Mouse (Mus musculus): Measurements from ENCODE around the gene Gm4177.
"Not testable (repeated sequence)": the region's sequence is repeated elsewhere in the genome, so short reads cannot be mapped to it uniquely, and the experiment has no call there.

Gene Gm4177

GRCm38 (mm10) chr7:21796628-21797027 is at the start of gene Gm4177:
Gm4177 (minus strand) TSS chr7:21796728.
- DNase-seq (ENCODE audit: low spot score), result not testable (repeated sequence)

GRCm38 (mm10) chr7:21844167-21844566 is 47.6 kb upstream of the Gm4177 start, which contains the start of gene Gm5725:
Gm5725 (minus strand) TSS chr7:21844267.
- not testable (repeated sequence) for DNase-seq (ENCODE audit: low spot score)

GRCm38 (mm10) chr7:21832051-21832450 is 35.5 kb upstream of the Gm4177 start, which contains the start of gene Vmn1r135:
Vmn1r135 (plus strand) TSS chr7:21832351.
- DNase-seq (ENCODE audit: low spot score), result not testable (repeated sequence)

GRCm38 (mm10) chr7:21761375-21761774 is 35.2 kb downstream of the Gm4177 start, which contains the start of gene Gm4175:
Gm4175 (minus strand) TSS chr7:21761475.
- not testable (repeated sequence) for DNase-seq (ENCODE audit: low spot score)
